9 mouse cellular contexts compared by ENCODE assay signal in genomic region chr5:147133662-147134061, GRCm38 (mm10). TPM values are rescaled to one million over a fixed set of nuclear protein-coding genes. Genes with fewer than 3 reads are reported as not detected.
A peak's percentile ranks its signal among the peaks of the same experiment; 100 is the strongest.
DNase-seq lines count a peak whose midpoint lies in the region; ATAC-seq and TF ChIP-seq lines count a peak whose summit lies in the region.
"Had no signal": no experiment of that assay in that cellular context is flagged by ENCODE, and none has a peak within 500 bp of the region (broad histone marks: within the 10 kb centered on the region; RNA-seq: fewer than 3 reads in every experiment).

No protein-coding gene starts in this region.

- H3K4me3 ChIP-seq in testis, adult 2 months (ENCODE audit: control insufficient read depth, low read depth, low read length) = peak overlapping the region; percentile 25
- H3K4me3 ChIP-seq in limb, embryonic 15.5 days = peak overlapping the region; percentile 25
- no peak overlapping the region for H3K4me3 ChIP-seq in stomach, postnatal 0 days (ENCODE audit: low read depth, low read length)

- TF ChIP-seq CTCF in testis, adult 2 months (IDR thresholded peaks at IDR 0.05; ENCODE audit: control insufficient read depth, insufficient read depth, insufficient replicate concordance, low read depth, low read length) = no peak
- no peak for TF ChIP-seq CTCF in stomach, postnatal 0 days (IDR thresholded peaks at IDR 0.05; ENCODE audit: low read depth)

- WGBS in limb, embryonic 15.5 days = 8% methylated on average over 17 of the region's 17 CpGs
- 12% methylated on average over 17 of the region's 17 CpGs for WGBS in stomach, postnatal 0 days

- peak; percentile 23 to 28 for DNase-seq in cerebellum, postnatal 25 days
- no peak for DNase-seq in cerebellum, adult 18-20 months
- DNase-seq in testis, postnatal 10 days (ENCODE audit: low spot score) = no peak
- DNase-seq in stomach, postnatal 0 days (ENCODE audit: low spot score) = no peak
- DNase-seq in gastrocnemius, postnatal 10 days = no peak
- no peak for DNase-seq in urinary bladder, postnatal 25 days (ENCODE audit: low spot score)

- H3K9me3 ChIP-seq in limb, embryonic 15.5 days = no peaks in the 10 kb centered on the region
- H3K9me3 ChIP-seq in stomach, postnatal 0 days (ENCODE audit: control insufficient read depth, low read length) = no peaks in the 10 kb centered on the region

- H3K4me1 ChIP-seq in testis, adult 2 months (ENCODE audit: control insufficient read depth, insufficient read depth, low read length) = peaks cover 4% of the 10 kb centered on the region
- peaks cover 6% of the 10 kb centered on the region; the same call in 1 of the 2 replicates for H3K4me1 ChIP-seq in limb, embryonic 15.5 days
- H3K4me1 ChIP-seq in stomach, postnatal 0 days (replicated peaks; ENCODE audit: control insufficient read depth, insufficient read depth) = no peaks in the 10 kb centered on the region

- no peak for TF ChIP-seq POLR2A in testis, adult 2 months (IDR thresholded peaks at IDR 0.05; ENCODE audit: control insufficient read depth, low read depth, low read length)

- H3K4me2 ChIP-seq in limb, embryonic 15.5 days = peak overlapping the region; percentile 48
- peak overlapping the region; percentile 48 for H3K4me2 ChIP-seq in stomach, postnatal 0 days (replicated peaks; ENCODE audit: low read depth)

- H3K27me3 ChIP-seq in testis, adult 2 months (ENCODE audit: control insufficient read depth, insufficient read depth, low read length) = no peaks in the 10 kb centered on the region
- no peaks in the 10 kb centered on the region for H3K27me3 ChIP-seq in limb, embryonic 15.5 days
- H3K27me3 ChIP-seq in stomach, postnatal 0 days (ENCODE audit: control insufficient read depth, insufficient read depth, low read length) = no peaks in the 10 kb centered on the region

- H3K9ac ChIP-seq in limb, embryonic 15.5 days = no peak overlapping the region
- H3K9ac ChIP-seq in stomach, postnatal 0 days (ENCODE audit: low read length) = no peak overlapping the region

- TF ChIP-seq EP300 in stomach, postnatal 0 days (optimal IDR thresholded peaks at IDR 0.05) = no peak

- ATAC-seq in limb, embryonic 15.5 days (ENCODE audit: insufficient number of reproducible peaks, low FRiP score, low TSS enrichment, low read depth) = no peak
- ATAC-seq in stomach, postnatal 0 days (ENCODE audit: low FRiP score, low TSS enrichment) = no peak

- no peak overlapping the region for H3K27ac ChIP-seq in testis, adult 2 months (ENCODE audit: control insufficient read depth, insufficient read depth, low read depth, low read length)
- no peak overlapping the region for H3K27ac ChIP-seq in limb, embryonic 15.5 days
- no peak overlapping the region for H3K27ac ChIP-seq in stomach, postnatal 0 days (replicated peaks)

- H3K36me3 ChIP-seq in testis, adult 2 months (ENCODE audit: control insufficient read depth, insufficient read depth, low read length) = no peaks in the 10 kb centered on the region
- H3K36me3 ChIP-seq in limb, embryonic 15.5 days = no peaks in the 10 kb centered on the region
- no peaks in the 10 kb centered on the region for H3K36me3 ChIP-seq in stomach, postnatal 0 days (ENCODE audit: control insufficient read depth, insufficient read depth, low read length)

RNA-seq across cellular contexts. Expression of gene Gsx1, which starts 54.8 kb away (rescaled TPM):
- not detected in 2 replicates for polyA plus RNA-seq in testis, adult 2 months (2012; rRNA removed)
- polyA plus RNA-seq in limb, embryonic 15.5 days (2015; fragmentation: Nextera tagmentation; extraction: Ambion mirVana) = not detected in 2 replicates
- polyA plus RNA-seq in stomach, postnatal 0 days (2015; fragmentation: Nextera tagmentation; extraction: Ambion mirVana) = not detected in 2 replicates
- not detected for total RNA-seq in gastrocnemius, postnatal 10 days (2021)
- total RNA-seq: adrenal gland, adult 18-20 months had no signal

RNA-seq across cellular contexts. Expression of gene Polr1d, which starts 56.8 kb away (rescaled TPM):
- 136 and 138 TPM in 2 replicates for polyA plus RNA-seq in testis, adult 2 months (2012; rRNA removed)
- polyA plus RNA-seq in limb, embryonic 15.5 days (2015; fragmentation: Nextera tagmentation; extraction: Ambion mirVana) = 135 and 145 TPM in 2 replicates
- 150 TPM in 2 replicates for polyA plus RNA-seq in stomach, postnatal 0 days (2015; fragmentation: Nextera tagmentation; extraction: Ambion mirVana)
- total RNA-seq in gastrocnemius, postnatal 10 days (2021) = 100 to 1,000 TPM; 103 to 116 TPM

RNA-seq across cellular contexts. Expression of gene Lnx2, which starts 57.3 kb away (rescaled TPM):
- polyA plus RNA-seq in testis, adult 2 months (2012; rRNA removed) = 9.5 and 10.8 TPM in 2 replicates
- polyA plus RNA-seq in limb, embryonic 15.5 days (2015; fragmentation: Nextera tagmentation; extraction: Ambion mirVana) = 14.2 and 15.7 TPM in 2 replicates
- 9.3 and 10.8 TPM in 2 replicates for polyA plus RNA-seq in stomach, postnatal 0 days (2015; fragmentation: Nextera tagmentation; extraction: Ambion mirVana)
- total RNA-seq in gastrocnemius, postnatal 10 days (2021) = 1 to 10 TPM; 6.7 to 7.4 TPM

Comparison
In these comparisons a context has a peak if more than half of its experiments do, and no peak if none do; other contexts are left out.
1. DNase-seq: peak in cerebellum, postnatal 25 days (2 of 2); none in cerebellum, adult 18-20 months (0 of 2), testis, postnatal 10 days (single experiment), stomach, postnatal 0 days (single experiment), gastrocnemius, postnatal 10 days (single experiment) and urinary bladder, postnatal 25 days (single experiment).